Mouse (Mus musculus) intestine, embryonic 15.5 days (tissue): Measurements from ENCODE around the gene Thbs1. TPM values are rescaled to one million over a fixed set of nuclear protein-coding genes. Genes with fewer than 3 reads are reported as not detected.

Source experiments
- ATAC-seq: fragments of 200-750 bp; cut with Nextera tagmentation; 2 replicates; pipeline ENCODE4 v1.8.0; 2017; ENCODE audit warnings: moderate TSS enrichment, moderate library complexity
- H3K27ac ChIP-seq: fragments of 300-500 bp; sonication (generic); 2 replicates; pipeline ENCODE4 v1.5.1; 2015; ENCODE audit warnings: mild to moderate bottlenecking, inconsistent platforms
- H3K27me3 ChIP-seq: fragments of 300-500 bp; sonication (generic); replicated peaks from 2 replicates; pipeline ENCODE4 v1.6.1; 2015; ENCODE audit warnings: inconsistent platforms
- H3K36me3 ChIP-seq: fragments of 300-500 bp; sonication (generic); 2 replicates; pipeline ENCODE4 v1.6.1; 2015; ENCODE audit warnings: inconsistent platforms
- H3K4me1 ChIP-seq: fragments of 300-500 bp; sonication (generic); replicated peaks from 2 replicates; pipeline ENCODE4 v1.6.1; 2015; ENCODE audit warnings: inconsistent platforms
- H3K4me2 ChIP-seq: fragments of 300-500 bp; sonication (generic); replicated peaks from 2 replicates; pipeline ENCODE4 v1.6.1; 2015; ENCODE audit warnings: mild to moderate bottlenecking, inconsistent platforms
- H3K4me3 ChIP-seq: fragments of 300-500 bp; sonication (generic); replicated peaks from 2 replicates; pipeline ENCODE4 v1.5.1; 2015; ENCODE audit warnings: inconsistent platforms
- H3K9ac ChIP-seq: fragments of 300-500 bp; sonication (generic); 2 replicates; pipeline ENCODE4 v1.6.1; 2015; ENCODE audit warnings: inconsistent platforms
- H3K9me3 ChIP-seq: fragments of 300-500 bp; sonication (generic); 2 replicates; pipeline ENCODE4 v1.6.1; 2016; ENCODE audit warnings: inconsistent platforms
- WGBS: fragments of 180-500 bp; shearing (Covaris S2); methylation state at CpG from one replicate; pipeline ENCODE4 v1.1.7; 2015; 5-methylcytosine and 5-hydroxymethylcytosine counted together
- polyA plus RNA-seq: library from polyadenylated mRNA; unstranded; fragments of >200 nt; fragmentation: Nextera tagmentation; extraction: Ambion mirVana; gene quantifications from 2 replicates; pipeline ENCODE4 v1.2.1, GENCODE M21; 2015

Gene Thbs1
- polyA plus RNA-seq, 1 experiment from 2014 or later, result 23.6 TPM

DNA sequence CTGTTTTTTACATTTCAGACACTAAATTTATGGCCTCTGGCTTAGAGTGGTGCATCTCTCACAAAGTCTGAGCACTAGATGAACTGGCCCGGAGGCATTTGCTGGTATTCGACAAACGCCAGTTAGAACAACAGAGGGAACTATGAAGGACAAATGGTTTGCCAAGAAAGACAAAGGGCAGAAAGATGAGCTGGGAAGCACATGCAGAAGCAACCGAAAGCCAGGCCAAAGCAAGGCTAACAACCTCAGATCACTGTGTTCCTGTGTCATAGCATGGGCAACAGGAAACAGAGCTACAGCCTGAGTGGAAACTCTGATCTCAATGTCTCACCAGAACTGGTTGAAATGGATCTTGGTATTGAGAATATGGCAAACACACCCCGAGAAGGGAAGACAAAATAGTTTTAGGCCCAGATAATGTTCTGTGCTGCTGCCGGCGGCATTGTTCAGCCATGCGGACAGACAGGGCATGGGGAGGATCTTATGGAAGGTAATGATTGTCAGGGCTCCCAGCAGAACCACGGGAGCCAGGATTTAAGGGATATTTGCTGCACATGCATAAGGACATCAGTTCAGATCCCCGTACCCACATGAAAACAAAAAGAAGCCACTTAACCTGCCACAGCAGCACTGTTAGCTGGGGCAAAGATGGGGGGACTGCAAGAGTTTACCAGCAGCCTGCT, 24.5 kb upstream of the Thbs1 start:
- 76% methylated on average over 10 of the region's 10 CpGs for WGBS

DNA sequence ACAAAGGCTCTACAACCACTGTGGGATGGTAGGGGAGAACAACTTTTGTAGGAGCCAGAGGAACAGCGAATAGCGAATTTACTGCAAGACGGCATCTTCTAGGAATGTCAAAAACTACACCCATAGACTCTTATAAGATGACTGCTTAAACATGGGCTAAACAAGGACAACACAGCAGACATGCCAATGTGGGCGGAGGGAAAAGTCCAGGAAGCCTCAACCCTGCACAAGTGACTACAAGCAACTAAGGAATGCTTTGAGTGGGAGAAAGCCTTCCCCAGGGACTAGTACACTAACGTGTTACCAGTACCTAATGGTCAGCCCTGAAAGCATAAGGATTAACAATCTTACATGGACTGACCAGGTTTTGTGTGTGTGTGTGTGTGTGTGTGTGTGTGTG, 20.4 kb upstream of the Thbs1 start:
- no peak overlapping the region for H3K27ac ChIP-seq
- no peak overlapping the region for H3K4me2 ChIP-seq
- H3K9me3 ChIP-seq, result no peaks in the 10 kb centered on the region
- ATAC-seq, result no peak
- H3K9ac ChIP-seq, result no peak overlapping the region
- H3K4me3 ChIP-seq, result no peak overlapping the region
- H3K36me3 ChIP-seq, result no peaks in the 10 kb centered on the region
- 87% methylated on average over 5 of the region's 5 CpGs for WGBS
- no peaks in the 10 kb centered on the region for H3K27me3 ChIP-seq
- H3K4me1 ChIP-seq, result no peaks in the 10 kb centered on the region

More for the DNA sequence above, 24.5 kb upstream of the Thbs1 start:
- H3K4me1 ChIP-seq, result no peaks in the 10 kb centered on the region
- H3K4me3 ChIP-seq, result no peak overlapping the region
- H3K9me3 ChIP-seq, result no peaks in the 10 kb centered on the region
- H3K27me3 ChIP-seq, result no peaks in the 10 kb centered on the region
- no peak overlapping the region for H3K4me2 ChIP-seq
- no peak for ATAC-seq
- H3K27ac ChIP-seq, result no peak overlapping the region
- H3K9ac ChIP-seq, result no peak overlapping the region
- H3K36me3 ChIP-seq, result no peaks in the 10 kb centered on the region

DNA sequence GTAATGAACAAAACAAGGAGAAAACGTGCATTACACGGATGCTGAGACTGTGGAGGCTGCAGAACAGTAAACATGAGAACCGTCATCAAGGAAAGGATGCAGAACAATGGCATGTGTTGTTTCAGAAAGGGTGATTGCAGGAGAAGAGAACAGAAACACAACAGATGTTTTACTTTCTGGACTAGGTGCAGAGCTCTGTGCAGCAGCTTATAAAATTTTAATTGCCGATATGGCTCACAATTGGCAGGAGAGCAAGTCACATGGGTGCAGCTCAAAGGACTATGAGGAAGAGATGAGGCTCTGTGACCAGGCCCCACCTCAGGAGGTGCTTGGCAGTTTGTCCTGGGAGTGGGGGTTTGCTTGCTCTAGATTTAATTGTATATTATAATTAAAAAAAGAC, 12.6 kb upstream of the Thbs1 start:
- no peaks in the 10 kb centered on the region for H3K4me1 ChIP-seq
- no peak overlapping the region for H3K4me3 ChIP-seq
- H3K4me2 ChIP-seq, result no peak overlapping the region
- WGBS, result 70% methylated on average over 4 of the region's 4 CpGs
- H3K27ac ChIP-seq, result no peak overlapping the region
- no peaks in the 10 kb centered on the region for H3K9me3 ChIP-seq
- no peaks in the 10 kb centered on the region for H3K27me3 ChIP-seq
- H3K36me3 ChIP-seq, result no peaks in the 10 kb centered on the region
- ATAC-seq, result no peak
- H3K9ac ChIP-seq, result no peak overlapping the region

DNA sequence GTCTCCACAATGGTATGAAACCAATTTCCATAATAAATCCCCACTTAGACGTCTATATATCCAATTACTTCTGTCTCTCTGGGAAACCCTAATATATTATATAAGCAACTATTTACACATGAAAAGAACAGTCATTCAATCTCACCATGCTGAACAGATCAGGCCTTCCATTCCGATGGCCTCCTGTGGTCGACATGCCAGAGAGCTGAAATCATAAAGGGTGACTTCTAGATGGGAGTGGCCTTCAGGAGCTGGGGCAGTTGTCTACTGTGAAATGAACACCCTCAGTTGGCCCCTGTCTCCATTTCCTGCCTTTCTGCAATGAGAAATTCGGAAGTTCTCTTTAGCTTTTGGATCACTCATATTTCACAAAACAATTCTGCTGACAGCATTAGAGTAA, 9.5 kb upstream of the Thbs1 start:
- Histone ChIP-seq H3K4me3 (no peak overlapping the region), H3K27ac (no peak overlapping the region), H3K27me3 (no peaks in the 10 kb centered on the region), H3K9ac (no peak overlapping the region), H3K36me3 (no peaks in the 10 kb centered on the region), H3K4me2 (no peak overlapping the region), H3K9me3 (no peaks in the 10 kb centered on the region), H3K4me1 (no peaks in the 10 kb centered on the region)
- 65% methylated on average over 4 of the region's 4 CpGs for WGBS
- no peak for ATAC-seq

DNA sequence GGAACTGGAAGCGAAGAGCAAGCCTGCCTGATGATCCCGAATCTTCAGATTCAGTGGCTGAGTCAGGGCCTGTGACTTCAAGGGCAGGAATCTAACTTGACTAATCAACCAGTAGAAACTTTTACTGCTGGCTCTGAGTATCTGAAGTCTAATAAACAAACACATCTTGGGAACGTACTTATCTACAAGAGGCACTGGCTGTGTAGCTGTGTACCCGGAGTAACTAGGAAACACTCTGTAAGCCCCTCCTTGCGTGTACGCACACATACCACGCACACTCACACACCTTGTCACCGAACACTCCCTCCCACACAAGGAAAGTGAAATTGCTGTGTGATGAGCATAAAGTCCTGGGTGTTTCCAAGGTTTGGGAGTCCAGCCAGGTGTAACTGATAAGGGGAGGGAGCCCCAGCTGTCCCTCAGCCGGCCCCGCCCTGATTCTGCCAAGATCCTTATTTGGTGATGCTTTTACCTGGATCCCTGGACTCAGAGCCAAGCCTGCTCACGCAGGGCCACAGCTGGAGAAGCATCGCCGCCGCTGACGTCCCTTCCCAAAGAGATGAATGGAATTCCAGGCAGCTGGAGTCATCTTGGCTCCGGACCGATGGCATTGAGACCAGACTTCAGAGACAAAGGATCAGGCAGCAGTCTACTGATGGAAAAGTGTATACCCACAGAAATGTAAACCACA, 1.3 kb upstream of the Thbs1 start:
- peak overlapping the region; percentile 9 for H3K4me3 ChIP-seq
- ATAC-seq, result peak; percentile 9; the same call in 1 of the 2 replicates
- H3K27ac ChIP-seq, result no peak overlapping the region
- no peaks in the 10 kb centered on the region for H3K9me3 ChIP-seq
- H3K4me2 ChIP-seq, result peak overlapping the region; percentile 91
- no peaks in the 10 kb centered on the region for H3K27me3 ChIP-seq
- H3K9ac ChIP-seq, result no peak overlapping the region
- H3K36me3 ChIP-seq, result no peaks in the 10 kb centered on the region
- 21% methylated on average over 17 of the region's 17 CpGs for WGBS
- H3K4me1 ChIP-seq, result peaks cover 8% of the 10 kb centered on the region

DNA sequence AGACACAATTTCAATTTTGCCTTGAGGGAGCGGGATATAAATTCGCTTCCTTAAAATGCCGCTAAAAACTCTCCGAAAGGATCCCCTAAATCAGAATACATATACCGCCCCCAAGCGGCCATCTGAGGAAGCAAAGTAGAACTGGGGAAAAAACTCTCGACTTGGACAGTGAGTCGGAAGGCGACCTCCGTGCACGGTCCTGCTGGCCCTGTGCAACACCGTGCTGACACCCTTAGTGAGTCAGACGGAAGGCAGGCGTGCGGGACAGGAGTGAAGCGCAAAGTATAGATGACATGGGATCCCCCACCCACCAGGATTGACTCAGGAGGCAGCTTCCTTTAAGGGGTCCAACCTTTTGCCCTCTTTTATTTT, 574 bp upstream of the Thbs1 start:
- Histone ChIP-seq H3K4me3 (peak overlapping the region; percentile 55), H3K27ac (peak overlapping the region; percentile 84), H3K9me3 (no peaks in the 10 kb centered on the region), H3K9ac (peak overlapping the region; percentile 58), H3K27me3 (no peaks in the 10 kb centered on the region), H3K36me3 (no peaks in the 10 kb centered on the region), H3K4me2 (peak overlapping the region; percentile 91), H3K4me1 (peaks cover 14% of the 10 kb centered on the region)
- 0% methylated on average over 16 of the region's 16 CpGs for WGBS
- peak; percentile 65 for ATAC-seq

DNA sequence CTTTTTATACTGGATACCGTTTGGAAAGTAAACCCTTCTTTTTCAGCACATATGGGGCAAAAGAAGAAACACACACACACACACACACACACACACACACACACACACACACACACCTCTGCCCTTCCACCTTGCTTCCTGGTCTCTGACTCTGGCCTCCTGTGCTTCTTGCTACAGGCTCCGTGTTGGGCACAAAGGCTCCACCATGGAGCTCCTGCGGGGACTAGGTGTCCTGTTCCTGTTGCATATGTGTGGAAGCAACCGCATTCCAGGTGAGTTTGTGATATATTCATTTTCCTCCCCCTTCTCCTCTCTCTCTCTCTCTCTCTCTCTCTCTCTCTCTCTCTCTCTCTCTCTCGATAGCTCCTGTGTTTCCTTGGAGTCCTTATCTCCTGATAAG, 762 bp downstream of the Thbs1 start:
- peaks cover 14% of the 10 kb centered on the region for H3K4me1 ChIP-seq
- peak overlapping the region; percentile 58; the same call in 1 of the 2 replicates for H3K9ac ChIP-seq
- WGBS, result 16% methylated on average over 5 of the region's 5 CpGs
- no peaks in the 10 kb centered on the region for H3K27me3 ChIP-seq
- peak overlapping the region; percentile 55 for H3K4me3 ChIP-seq
- H3K36me3 ChIP-seq, result 0 out of 2 replicates have a peak, but pooled peaks cover under 1% of the 10 kb centered on the region
- H3K4me2 ChIP-seq, result peak overlapping the region; percentile 91
- H3K27ac ChIP-seq, result no peak overlapping the region
- no peaks in the 10 kb centered on the region for H3K9me3 ChIP-seq
- peak; percentile 19 for ATAC-seq

DNA sequence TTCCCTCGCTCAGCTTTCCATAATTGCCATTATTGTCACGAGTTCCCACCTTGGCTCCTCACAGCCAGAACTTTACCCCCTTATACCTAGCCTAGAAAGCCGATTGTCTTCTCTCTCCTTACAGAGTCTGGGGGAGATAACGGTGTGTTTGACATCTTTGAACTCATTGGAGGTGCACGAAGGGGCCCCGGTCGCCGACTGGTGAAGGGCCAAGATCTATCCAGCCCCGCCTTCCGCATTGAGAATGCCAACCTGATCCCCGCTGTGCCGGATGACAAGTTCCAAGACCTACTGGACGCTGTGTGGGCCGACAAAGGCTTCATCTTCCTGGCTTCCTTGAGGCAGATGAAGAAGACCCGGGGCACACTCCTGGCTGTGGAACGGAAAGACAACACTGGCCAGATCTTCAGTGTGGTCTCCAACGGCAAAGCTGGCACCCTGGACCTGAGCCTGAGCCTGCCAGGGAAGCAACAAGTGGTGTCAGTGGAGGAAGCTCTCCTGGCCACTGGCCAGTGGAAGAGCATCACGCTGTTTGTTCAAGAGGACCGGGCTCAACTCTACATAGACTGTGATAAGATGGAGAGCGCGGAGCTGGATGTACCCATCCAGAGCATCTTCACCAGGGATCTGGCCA, 1.3 kb downstream of the Thbs1 start:
- Histone ChIP-seq H3K9ac (peak overlapping the region; percentile 29), H3K36me3 (0 out of 2 replicates have a peak, but pooled peaks cover 2% of the 10 kb centered on the region), H3K4me3 (peak overlapping the region; percentile 55), H3K4me1 (peaks cover 14% of the 10 kb centered on the region), H3K27ac (no peak overlapping the region), H3K4me2 (peak overlapping the region; percentile 91), H3K9me3 (no peaks in the 10 kb centered on the region), H3K27me3 (no peaks in the 10 kb centered on the region)
- WGBS, result 47% methylated on average over 21 of the region's 21 CpGs
- ATAC-seq, result peak; percentile 27

DNA sequence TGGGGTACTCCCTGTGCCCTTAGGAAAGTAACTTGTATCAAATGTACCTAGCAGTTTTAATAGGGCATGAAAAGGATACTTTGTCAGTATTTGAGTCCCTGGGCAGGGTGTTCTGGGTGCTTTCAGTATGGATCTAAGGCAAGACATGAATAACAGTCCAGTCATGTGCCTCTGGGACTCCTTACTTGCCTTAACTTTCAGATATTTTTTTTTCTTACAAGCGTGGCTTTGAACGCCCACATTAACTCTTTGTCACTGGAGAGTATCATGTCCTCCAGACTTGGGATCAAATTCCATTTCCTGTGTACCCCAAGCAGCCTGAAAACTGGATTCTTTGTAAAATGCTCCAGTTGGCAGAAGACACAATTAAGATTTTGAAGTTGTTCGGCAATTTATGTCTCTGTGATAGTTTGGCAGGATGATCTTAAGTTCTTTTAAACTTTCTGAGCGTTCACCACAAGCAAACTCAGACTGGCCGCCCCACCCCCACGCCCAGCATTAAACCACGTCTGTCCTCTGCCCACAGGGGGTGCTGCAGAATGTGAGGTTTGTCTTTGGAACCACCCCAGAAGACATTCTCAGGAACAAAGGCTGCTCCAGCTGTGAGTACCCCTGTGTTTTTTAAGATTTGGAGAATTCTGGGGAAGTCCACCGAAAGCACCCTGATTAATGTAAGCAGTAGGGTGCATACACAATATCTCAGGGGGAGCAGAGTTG, 2.3 kb downstream of the Thbs1 start:
- no peak for ATAC-seq
- WGBS, result 42% methylated on average over 8 of the region's 8 CpGs
- Histone ChIP-seq H3K27ac (no peak overlapping the region), H3K4me2 (peak overlapping the region; percentile 91), H3K27me3 (no peaks in the 10 kb centered on the region), H3K4me3 (peak overlapping the region; percentile 55), H3K4me1 (peaks cover 14% of the 10 kb centered on the region), H3K9ac (no peak overlapping the region), H3K9me3 (no peaks in the 10 kb centered on the region), H3K36me3 (peaks cover 6% of the 10 kb centered on the region)

DNA sequence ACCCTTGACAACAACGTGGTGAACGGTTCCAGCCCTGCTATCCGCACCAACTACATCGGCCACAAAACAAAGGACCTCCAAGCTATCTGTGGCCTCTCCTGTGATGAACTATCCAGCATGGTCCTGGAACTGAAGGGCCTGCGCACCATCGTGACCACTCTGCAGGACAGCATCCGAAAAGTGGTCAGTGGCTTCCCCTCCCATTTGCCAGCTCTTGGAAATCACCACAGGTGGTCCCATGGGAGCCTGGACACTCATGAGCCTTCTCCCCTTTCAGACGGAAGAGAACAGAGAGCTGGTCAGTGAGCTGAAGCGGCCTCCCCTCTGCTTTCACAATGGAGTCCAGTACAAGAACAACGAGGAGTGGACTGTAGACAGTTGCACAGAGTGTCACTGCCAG, 3.0 kb downstream of the Thbs1 start:
- Histone ChIP-seq H3K9me3 (no peaks in the 10 kb centered on the region), H3K9ac (no peak overlapping the region), H3K4me2 (peak overlapping the region; percentile 91), H3K36me3 (peaks cover 13% of the 10 kb centered on the region), H3K27ac (no peak overlapping the region), H3K27me3 (no peaks in the 10 kb centered on the region), H3K4me1 (peaks cover 14% of the 10 kb centered on the region), H3K4me3 (no peak overlapping the region)
- 84% methylated on average over 10 of the region's 10 CpGs for WGBS
- ATAC-seq, result no peak

DNA sequence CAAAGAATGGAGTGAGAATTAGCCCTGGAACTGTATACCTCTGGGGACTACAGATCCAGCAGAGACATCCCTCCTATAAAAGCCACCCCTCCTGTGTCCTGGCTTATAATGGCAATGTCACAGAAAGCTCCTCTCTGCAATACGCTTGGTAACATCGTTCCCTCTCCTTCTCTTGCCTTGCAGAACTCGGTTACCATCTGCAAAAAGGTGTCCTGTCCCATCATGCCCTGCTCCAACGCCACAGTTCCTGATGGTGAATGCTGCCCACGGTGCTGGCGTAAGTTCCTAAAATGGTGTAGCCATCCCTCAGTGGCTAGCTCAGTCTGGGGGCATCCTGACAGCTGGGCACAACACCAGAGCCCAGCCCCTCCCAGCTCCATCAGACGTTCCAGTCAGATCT, 4.0 kb downstream of the Thbs1 start:
- no peak for ATAC-seq
- WGBS, result 85% methylated on average over 7 of the region's 7 CpGs
- H3K4me2 ChIP-seq, result no peak overlapping the region
- H3K4me1 ChIP-seq, result peaks cover 6% of the 10 kb centered on the region
- no peaks in the 10 kb centered on the region for H3K9me3 ChIP-seq
- no peaks in the 10 kb centered on the region for H3K27me3 ChIP-seq
- H3K27ac ChIP-seq, result no peak overlapping the region
- H3K36me3 ChIP-seq, result peaks cover 20% of the 10 kb centered on the region
- H3K9ac ChIP-seq, result no peak overlapping the region; the same call in 1 of the 2 replicates
- H3K4me3 ChIP-seq, result no peak overlapping the region

DNA sequence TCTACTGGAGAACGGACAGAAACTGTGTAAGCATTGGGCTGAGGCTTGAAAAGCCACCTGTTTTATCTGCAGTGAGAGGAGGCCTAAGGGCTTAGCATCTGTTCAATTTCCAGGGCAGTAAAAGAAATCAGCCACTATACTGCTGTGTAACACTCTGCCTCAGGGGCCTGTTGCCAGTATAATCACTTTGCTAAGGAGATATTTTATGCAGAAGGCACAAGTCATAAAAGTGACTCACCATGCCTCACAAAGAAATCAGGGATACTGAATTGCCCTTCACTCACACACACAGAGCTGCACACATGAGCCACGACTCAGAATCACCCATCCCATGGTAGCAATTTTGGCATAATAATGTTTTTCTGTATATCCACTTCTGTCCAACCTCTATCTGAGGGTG, 4.5 kb downstream of the Thbs1 start:
- no peaks in the 10 kb centered on the region for H3K9me3 ChIP-seq
- no peaks in the 10 kb centered on the region for H3K27me3 ChIP-seq
- 43% methylated on average over 2 of the region's 2 CpGs for WGBS
- no peak overlapping the region for H3K4me3 ChIP-seq
- ATAC-seq, result peak; percentile 46
- no peak overlapping the region for H3K4me2 ChIP-seq
- H3K9ac ChIP-seq, result no peak overlapping the region
- peaks cover 6% of the 10 kb centered on the region for H3K4me1 ChIP-seq
- peaks cover 22% of the 10 kb centered on the region for H3K36me3 ChIP-seq
- H3K27ac ChIP-seq, result no peak overlapping the region
